Mouse (Mus musculus) testis, adult 2 months (tissue): ENCODE results near the gene Strip2.

Experiments used
- CTCF ChIP-seq: fragments of 200-500 bp; IDR thresholded peaks from 2 replicates; pipeline ENCODE4 v1.5.1; 2012; ENCODE audit warnings: low read depth, mild to moderate bottlenecking, inconsistent platforms, low read length, moderate library complexity; ENCODE audit not compliant: control insufficient read depth, insufficient read depth, insufficient replicate concordance
- POLR2A ChIP-seq: fragments of 200-500 bp; IDR thresholded peaks from 2 replicates; pipeline ENCODE4 v1.6.1; 2012; ENCODE audit warnings: low read depth, mild to moderate bottlenecking, inconsistent platforms, low read length, moderate library complexity; ENCODE audit not compliant: control insufficient read depth

DNA sequence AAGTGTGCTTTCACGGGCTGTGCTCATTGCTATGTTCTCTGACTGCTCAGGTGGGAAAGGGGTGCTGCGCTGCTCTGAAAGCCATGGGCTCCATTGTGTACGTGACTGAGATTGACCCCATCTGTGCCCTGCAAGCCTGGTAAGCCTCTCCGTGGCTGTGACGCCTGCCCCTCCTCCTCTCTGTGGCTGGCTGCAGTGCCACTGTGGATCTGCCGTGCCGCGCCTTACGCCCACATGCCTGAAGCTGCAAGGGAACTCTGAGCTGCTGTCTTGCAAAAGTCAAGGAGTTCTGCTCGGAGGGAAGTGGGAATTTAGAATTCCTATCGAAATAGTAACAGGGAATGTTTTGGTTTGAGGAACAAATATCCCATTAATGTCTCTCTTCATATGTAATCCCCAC is 25.7 kb upstream of the Strip2 start:
- TF ChIP-seq POLR2A: no peak
- TF ChIP-seq CTCF: no peak
